Mouse (Mus musculus) adipose tissue, adult 10 weeks (tissue): Measurements from ENCODE around the gene Cxcl1. TPM values are rescaled to one million over a fixed set of nuclear protein-coding genes. Genes with fewer than 3 reads are reported as not detected.

Experiments
- polyA plus RNA-seq: library from polyadenylated mRNA; stranded (reverse); fragments of 350-450 nt; fragmentation: Illumina TruSeq; extraction: RNeasy Lipid Tissue Mini Kit (QIAGEN cat#74804); gene quantifications from one replicate; pipeline ENCODE4 v1.2.3, GENCODE M21; 2014; ENCODE audit warnings: low read depth, low replicate concordance

Gene Cxcl1
- 2.1 TPM for polyA plus RNA-seq

DNA sequence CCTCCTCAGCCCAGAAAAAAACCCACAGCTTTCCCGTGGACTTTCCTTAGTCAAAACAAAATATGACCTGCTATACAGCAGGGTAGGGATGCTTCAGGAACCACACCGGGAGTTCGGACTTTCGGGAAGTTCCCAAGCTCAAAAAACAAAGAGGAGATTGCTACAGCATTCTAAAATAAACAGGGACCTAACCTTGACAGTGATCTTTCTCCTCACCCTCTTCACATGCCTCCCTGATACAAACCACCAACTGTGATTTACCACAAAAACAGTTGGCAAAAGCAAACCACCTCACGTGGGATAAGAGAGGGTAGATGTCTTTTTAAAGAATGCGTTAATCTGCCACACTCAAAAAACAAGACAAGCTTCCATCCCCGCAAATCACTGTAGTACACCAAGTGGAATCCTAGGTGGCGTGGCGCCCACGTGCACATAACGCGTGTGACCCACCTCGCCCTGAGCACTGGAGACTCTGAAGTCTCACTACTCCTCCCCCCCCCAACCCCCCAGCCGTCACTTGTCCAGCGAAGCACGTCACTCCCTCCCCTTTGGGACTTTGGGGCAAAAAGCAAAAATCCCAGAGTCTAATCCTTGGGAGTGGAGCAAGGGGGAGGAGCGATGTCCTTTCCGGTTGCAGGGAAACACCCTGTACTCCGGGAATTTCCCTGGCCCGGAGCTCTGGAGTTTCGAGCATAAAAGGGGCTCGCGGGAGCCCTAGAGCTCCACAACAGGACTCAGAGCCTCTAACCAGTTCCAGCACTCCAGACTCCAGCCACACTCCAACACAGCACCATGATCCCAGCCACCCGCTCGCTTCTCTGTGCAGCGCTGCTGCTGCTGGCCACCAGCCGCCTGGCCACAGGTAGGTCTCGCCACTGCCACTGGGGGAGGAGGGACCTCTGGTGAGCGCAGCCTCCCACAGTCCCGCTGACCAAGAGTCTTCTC is at the start of gene Cxcl1:
TSS of gene Cxcl1 (plus strand) at position 723 of the 945 bp plus-strand sequence.

DNA sequence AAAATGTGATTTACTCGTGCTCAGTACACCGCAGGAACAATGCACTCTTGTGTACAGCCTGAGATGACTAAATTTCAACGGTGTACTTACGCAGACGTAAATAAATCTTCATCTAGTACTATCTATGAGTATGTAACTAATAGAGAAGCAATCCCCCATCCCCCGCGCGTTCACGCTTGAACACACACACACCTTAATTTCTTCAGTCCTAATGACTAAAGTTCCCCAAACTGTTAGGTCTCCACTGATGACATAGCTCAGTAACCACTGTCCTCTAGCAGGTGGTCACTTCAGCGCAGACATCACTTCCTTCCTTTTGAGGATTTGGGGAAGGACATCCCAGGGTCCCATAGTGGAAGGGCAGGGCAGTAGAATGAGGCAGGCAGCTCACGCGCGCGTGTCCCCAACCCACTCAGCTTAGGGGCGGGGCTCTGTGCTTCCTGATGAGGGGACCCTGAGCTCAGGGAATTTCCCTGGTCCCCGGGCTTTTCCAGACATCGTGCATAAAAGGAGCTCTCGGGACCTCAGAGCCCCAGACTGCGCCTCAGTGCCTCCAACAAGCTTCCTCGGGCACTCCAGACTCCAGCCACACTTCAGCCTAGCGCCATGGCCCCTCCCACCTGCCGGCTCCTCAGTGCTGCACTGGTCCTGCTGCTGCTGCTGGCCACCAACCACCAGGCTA is 12.4 kb downstream of the Cxcl1 start, which contains the start of gene Cxcl2:
TSS of gene Cxcl2 (plus strand) at position 533 of the 682 bp plus-strand sequence.

DNA sequence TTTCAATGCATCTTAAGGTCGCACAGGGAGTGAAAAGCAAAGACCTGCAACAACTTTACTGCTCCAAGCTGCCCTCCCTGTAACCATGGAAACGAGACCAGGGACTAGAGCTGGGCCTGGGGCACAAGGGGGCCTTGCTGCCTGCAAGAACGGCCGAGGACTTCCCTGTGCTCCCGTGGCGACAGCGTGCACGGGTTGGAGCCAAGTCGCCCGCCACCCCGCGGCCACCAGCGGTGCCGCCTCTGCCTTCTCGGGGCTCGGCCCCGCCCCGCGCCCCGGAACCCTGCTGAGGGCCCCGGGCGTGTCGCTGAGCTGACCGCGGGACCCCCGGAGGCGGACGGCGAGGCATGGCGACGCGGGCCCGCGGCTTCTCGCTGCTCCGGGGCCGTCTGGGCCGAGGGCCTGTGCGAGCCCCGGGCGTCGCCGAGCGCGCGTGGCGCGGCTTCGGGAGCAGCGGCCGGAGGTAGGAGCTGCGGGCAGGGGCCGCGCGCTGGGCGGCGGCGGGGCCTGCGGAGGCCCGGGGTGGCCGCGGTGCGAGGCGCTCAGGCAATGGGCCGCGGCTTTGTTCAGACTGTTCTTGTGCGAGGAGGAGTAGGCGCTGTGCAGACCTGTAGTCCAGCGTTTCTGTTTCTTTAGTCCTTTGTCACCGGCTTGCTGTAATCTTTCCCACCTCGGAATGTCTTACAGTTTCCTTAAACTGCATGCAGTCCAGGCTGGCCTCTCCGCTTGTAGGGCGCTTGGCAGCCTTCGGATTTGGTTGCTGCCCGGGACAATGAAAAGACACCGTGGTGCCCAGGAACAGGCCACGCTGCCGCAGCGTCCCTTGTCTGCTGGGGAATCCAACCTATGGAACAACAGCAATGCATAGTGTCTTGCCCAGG is 40.2 kb downstream of the Cxcl1 start, which contains the start of gene Mthfd2l:
TSS of gene Mthfd2l (plus strand) at position 147 of the 881 bp plus-strand sequence.

Other genes starting within 250 kb of the Cxcl1 start
- not detected for gene Cxcl5, start 131.9 kb upstream of the Cxcl1 start, polyA plus RNA-seq
- gene Ppbp, start 122.7 kb upstream of the Cxcl1 start, polyA plus RNA-seq = 0.79 TPM
- gene Pf4, start 118.8 kb upstream of the Cxcl1 start, polyA plus RNA-seq = 67.2 TPM
- gene Cxcl3, start 105.1 kb upstream of the Cxcl1 start, polyA plus RNA-seq = not detected
- gene Cxcl15, start 96.7 kb upstream of the Cxcl1 start, polyA plus RNA-seq = not detected
- 1.5 TPM for gene Cxcl2, start 12.6 kb downstream of the Cxcl1 start, polyA plus RNA-seq
- gene Mthfd2l, start 39.9 kb downstream of the Cxcl1 start, polyA plus RNA-seq = 31.4 TPM
- not detected for gene Epgn, start 136.2 kb downstream of the Cxcl1 start, polyA plus RNA-seq
- not detected for gene Ereg, start 183.4 kb downstream of the Cxcl1 start, polyA plus RNA-seq
- not detected for gene Areg, start 248.4 kb downstream of the Cxcl1 start, polyA plus RNA-seq